Mouse (Mus musculus): ENCODE measurements around the gene Fkbp3. TPM values are rescaled to one million over a fixed set of nuclear protein-coding genes. Genes with fewer than 3 reads are reported as not detected.

Fkbp3 gene
- total RNA-seq, 2 experiments from 2014 or later = 168 to 186 TPM

DNA sequence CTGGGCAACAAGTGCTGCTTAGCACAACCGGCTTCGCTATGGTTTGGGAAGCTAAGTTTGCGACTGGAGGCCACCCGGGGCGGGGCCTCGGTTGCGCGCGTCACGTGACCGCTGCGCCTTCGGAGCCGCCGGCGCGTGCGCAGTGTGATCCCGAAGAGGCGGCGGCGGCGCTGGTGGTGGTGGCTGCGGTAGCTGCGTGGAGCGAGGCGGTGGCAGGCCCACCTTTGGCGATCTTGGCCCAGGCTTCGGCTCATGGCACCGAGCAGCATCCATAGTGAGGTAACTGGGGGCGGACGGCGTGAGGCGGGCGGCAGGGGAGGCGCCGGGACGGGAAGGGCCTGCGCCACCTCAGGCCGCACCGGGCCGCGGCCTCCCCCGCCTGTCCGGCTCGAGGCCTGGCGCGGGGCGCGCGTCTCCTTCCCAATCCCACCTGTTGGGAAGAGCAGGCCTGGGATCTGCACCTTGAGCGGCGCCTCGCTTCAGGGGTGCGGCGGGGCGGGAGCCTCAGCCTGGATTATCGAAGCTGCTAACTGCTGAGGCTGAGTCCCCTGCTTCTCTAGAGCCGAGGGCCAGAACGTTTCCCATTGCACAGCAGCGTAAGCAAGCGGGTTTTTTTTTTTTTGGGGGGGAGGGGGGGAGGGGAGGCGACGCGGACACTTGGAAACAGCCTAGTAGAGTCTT lies 37.5 kb downstream of the Fkbp3 start, which contains the start of gene Prpf39:
TSS of gene Prpf39 (plus strand) at position 144 of the 681 bp plus-strand sequence.
- intact Hi-C loops (cut with DNase I) = no loop called here
- peak; percentile 91 for DNase-seq

DNA sequence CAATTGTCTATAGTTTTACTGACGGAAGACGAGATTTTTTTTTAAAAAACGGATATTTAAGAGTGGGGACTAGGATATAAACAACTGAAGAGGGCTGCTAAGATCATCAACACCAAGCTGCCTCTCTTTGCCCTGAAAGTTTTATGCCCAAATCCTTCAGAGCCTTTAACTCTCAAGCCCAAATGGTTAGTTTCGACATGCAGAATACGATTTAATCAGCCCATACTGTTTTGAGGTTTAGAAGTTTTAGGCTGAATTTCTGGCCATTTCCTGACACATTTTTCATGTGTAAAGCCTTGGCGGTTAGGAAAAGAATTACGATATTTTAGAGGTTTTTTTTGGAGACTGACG lies 38.0 kb downstream of the Fkbp3 start:
- DNase-seq = no peak
- intact Hi-C loops (cut with DNase I) = no loop called here

DNA sequence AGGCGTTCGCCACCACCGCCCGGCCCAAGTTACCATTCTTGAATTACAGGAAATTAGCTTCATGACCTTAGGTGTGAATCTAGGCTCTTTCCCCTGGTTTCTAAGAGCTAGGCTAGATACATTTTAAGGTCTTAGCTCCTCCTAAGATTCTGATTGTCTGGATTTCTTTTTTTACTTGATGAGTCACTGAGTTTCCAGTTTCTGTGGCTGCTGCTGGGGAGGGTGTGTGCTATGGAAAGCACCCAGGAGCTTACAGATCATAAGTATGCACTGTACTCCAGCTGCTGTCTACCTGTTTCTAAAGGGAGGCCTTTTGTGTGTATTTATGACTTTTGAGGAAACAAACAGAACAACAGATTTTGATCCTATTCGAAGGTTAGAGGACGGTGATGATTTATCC lies 51.0 kb downstream of the Fkbp3 start:
- DNase-seq = no peak
- intact Hi-C loops (cut with DNase I) = no loop called here

Other genes starting within 250 kb of the Fkbp3 start
- gene Gm527, start 156.1 kb downstream of the Fkbp3 start, total RNA-seq (2021) = 10 to 100 TPM; 17.7 to 22.4 TPM
- gene Klhl28, start 108.5 kb downstream of the Fkbp3 start, total RNA-seq (2021) = 10 to 100 TPM; 32.3 to 32.5 TPM
- gene Togaram1, start 108.2 kb downstream of the Fkbp3 start, total RNA-seq (2021) = 10 to 100 TPM; 32.1 to 32.4 TPM
- gene Prpf39, start 37.7 kb downstream of the Fkbp3 start, total RNA-seq (2021) = 10 to 100 TPM; 60.2 to 62.9 TPM
- gene Fancm, start 1.6 kb upstream of the Fkbp3 start, total RNA-seq (2021) = 10 to 100 TPM; 13.0 to 18.6 TPM
- gene Mis18bp1, start 98.6 kb upstream of the Fkbp3 start, total RNA-seq (2021) = 1 to 10 TPM; 2.9 to 3.4 TPM
- not detected for gene Wdr20rt, start 151.5 kb upstream of the Fkbp3 start, total RNA-seq (2021)

Data from left cerebral cortex, postnatal 4 days (tissue).